In the genomic region with DNA sequence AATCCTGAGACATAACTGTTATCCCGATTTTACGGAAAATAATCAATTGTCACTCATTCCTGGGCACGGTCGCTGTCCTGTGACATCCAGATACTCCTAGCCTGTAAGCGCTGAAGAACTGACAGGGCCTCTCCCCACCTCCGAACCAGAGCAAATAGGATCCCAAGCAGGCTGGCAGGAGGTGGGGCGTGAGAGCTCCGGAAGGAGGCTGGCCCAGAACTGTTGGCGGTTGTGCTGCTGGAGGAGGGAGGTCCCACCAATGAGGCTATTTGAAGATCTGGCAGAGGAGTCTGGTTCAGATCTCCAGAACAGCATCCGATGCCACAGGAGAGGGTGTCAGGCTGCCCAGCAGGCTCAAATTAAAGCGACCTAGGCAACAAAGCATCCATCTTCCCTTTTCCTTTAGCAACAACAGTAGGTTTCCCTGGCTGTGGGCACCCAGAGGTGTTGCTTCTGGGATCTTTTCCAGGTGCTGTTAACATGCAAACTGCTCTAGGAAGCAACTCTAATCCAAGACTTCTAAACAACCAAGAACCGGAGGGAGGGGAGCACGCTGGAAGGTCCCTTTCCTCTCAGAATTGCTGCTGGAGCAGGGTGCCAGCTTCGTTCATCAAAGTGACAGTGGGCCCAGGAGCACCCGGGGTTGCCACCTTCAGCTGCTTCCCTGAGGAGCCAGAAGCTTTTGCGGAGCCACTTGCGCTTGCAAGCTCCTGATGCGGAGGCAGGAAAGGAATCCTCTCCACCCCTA, we compare ENCODE assay signal across 8 mouse cellular contexts. TPM values are rescaled to one million over a fixed set of nuclear protein-coding genes. Genes with fewer than 3 reads are reported as not detected.
DNase-seq lines count a peak whose midpoint lies in the region; ATAC-seq lines count a peak whose summit lies in the region.

No protein-coding gene starts in this region.

- H3K36me3 ChIP-seq in hindbrain, embryonic 15.5 days: peaks cover 30% of the 10 kb centered on the region

- WGBS in hindbrain, embryonic 15.5 days: 0% methylated on average over 18 of the region's 18 CpGs

- no peaks in the 10 kb centered on the region for H3K27me3 ChIP-seq in hindbrain, embryonic 15.5 days

- H3K9ac ChIP-seq in hindbrain, embryonic 15.5 days: peak overlapping the region; percentile 86

- peak overlapping the region; percentile 69 for H3K4me3 ChIP-seq in hindbrain, embryonic 15.5 days

- peak overlapping the region; percentile 80 for H3K4me2 ChIP-seq in hindbrain, embryonic 15.5 days

- peaks cover 46% of the 10 kb centered on the region for H3K4me1 ChIP-seq in hindbrain, embryonic 15.5 days (replicated peaks)

- peak; percentile 87 to 89 for DNase-seq in cerebellum, postnatal 36 days
- peak; percentile 86 to 92 for DNase-seq in frontal cortex, postnatal 36 days (ENCODE audit: low spot score in 2 of 2)
- DNase-seq in left cerebral cortex, adult 18-20 months (ENCODE audit: low spot score in 2 of 2): peak; percentile 79 to 89
- DNase-seq in lung, postnatal 4 days: peak; percentile 89 to 93
- DNase-seq in right cerebral cortex, adult 18-20 months: peak; percentile 94
- DNase-seq in urinary bladder, postnatal 36 days (ENCODE audit: low spot score in 2 of 2): peak; percentile 66 to 84

- no peaks in the 10 kb centered on the region for H3K9me3 ChIP-seq in hindbrain, embryonic 15.5 days

- peak; percentile 97 for ATAC-seq in activated CD4-positive, CD25-positive, alpha-beta regulatory T cell, adult 4 months
- peak; percentile 94 for ATAC-seq in hindbrain, embryonic 15.5 days (ENCODE audit: low FRiP score, low read depth)

- peak overlapping the region; percentile 97 for H3K27ac ChIP-seq in hindbrain, embryonic 15.5 days (replicated peaks)

RNA-seq across cellular contexts. Expression of a gene that starts 0.7 kb away (rescaled TPM):
- polyA plus RNA-seq in activated CD4-positive, CD25-positive, alpha-beta regulatory T cell, adult 4 months (2017; shearing (Covaris generic)): 10 to 100 TPM; 36.2 to 40.4 TPM
- polyA plus RNA-seq in hindbrain, embryonic 15.5 days (2015; fragmentation: Nextera tagmentation; extraction: Ambion mirVana): 153 and 159 TPM in 2 replicates
- 10 to 100 TPM; 45.9 to 53.5 TPM for total RNA-seq in left cerebral cortex, adult 18-20 months (2021)

RNA-seq across cellular contexts. Expression of a gene that starts 5.6 kb away (rescaled TPM):
- polyA plus RNA-seq in activated CD4-positive, CD25-positive, alpha-beta regulatory T cell, adult 4 months (2017; shearing (Covaris generic)): 10 to 100 TPM; 48.2 to 51.8 TPM
- 26.7 and 32.9 TPM in 2 replicates for polyA plus RNA-seq in hindbrain, embryonic 15.5 days (2015; fragmentation: Nextera tagmentation; extraction: Ambion mirVana)
- 10 to 100 TPM; 25.9 to 27.2 TPM for total RNA-seq in left cerebral cortex, adult 18-20 months (2021)

RNA-seq across cellular contexts. Expression of a gene that starts 10.4 kb away (rescaled TPM):
- 1 to 10 TPM; 2.9 to 3.3 TPM for polyA plus RNA-seq in activated CD4-positive, CD25-positive, alpha-beta regulatory T cell, adult 4 months (2017; shearing (Covaris generic))
- 3.4 and 3.6 TPM in 2 replicates for polyA plus RNA-seq in hindbrain, embryonic 15.5 days (2015; fragmentation: Nextera tagmentation; extraction: Ambion mirVana)
- 1 to 10 TPM; 4.1 to 4.5 TPM for total RNA-seq in left cerebral cortex, adult 18-20 months (2021)

RNA-seq across cellular contexts. Expression of a gene that starts 16.4 kb away (rescaled TPM):
- polyA plus RNA-seq in activated CD4-positive, CD25-positive, alpha-beta regulatory T cell, adult 4 months (2017; shearing (Covaris generic)): 10 to 100 TPM; 21.0 to 33.3 TPM
- 45.6 and 45.9 TPM in 2 replicates for polyA plus RNA-seq in hindbrain, embryonic 15.5 days (2015; fragmentation: Nextera tagmentation; extraction: Ambion mirVana)
- total RNA-seq in left cerebral cortex, adult 18-20 months (2021): 10 to 100 TPM; 41.2 to 42.4 TPM

RNA-seq across cellular contexts. Expression of a gene that starts 24.0 kb away (rescaled TPM):
- polyA plus RNA-seq in activated CD4-positive, CD25-positive, alpha-beta regulatory T cell, adult 4 months (2017; shearing (Covaris generic)): 100 to 1,000 TPM; 296 to 341 TPM
- 183 and 184 TPM in 2 replicates for polyA plus RNA-seq in hindbrain, embryonic 15.5 days (2015; fragmentation: Nextera tagmentation; extraction: Ambion mirVana)
- total RNA-seq in left cerebral cortex, adult 18-20 months (2021): 10 to 100 TPM; 89.2 to 90.1 TPM

Comparison
In these comparisons a context has a peak if more than half of its experiments do, and no peak if none do; other contexts are left out.
1. Peak in every context shown above with its lines: DNase-seq, ATAC-seq, H3K4me3 ChIP-seq and H3K27ac ChIP-seq.